Mouse (Mus musculus): ENCODE measurements around the gene Lyrm1. TPM values are rescaled to one million over a fixed set of nuclear protein-coding genes. Genes with fewer than 3 reads are reported as not detected.

Lyrm1 gene
- polyA plus RNA-seq, 1 experiment, result 8.9 TPM

- no peak for DNase-seq (ENCODE audit: low spot score)
Measured at GRCm38 (mm10) chr7:119892198-119892597, 3.5 kb upstream of the Lyrm1 start.

- DNase-seq (ENCODE audit: low spot score), result no peak
Measured at GRCm38 (mm10) chr7:119892742-119893141, 2.9 kb upstream of the Lyrm1 start.

GRCm38 (mm10) chr7:119894818-119895544 is 680 bp upstream of the Lyrm1 start:
- no peak for DNase-seq (ENCODE audit: low spot score)

GRCm38 (mm10) chr7:119897521-119898109 is 2.0 kb downstream of the Lyrm1 start:
- DNase-seq (ENCODE audit: low spot score), result no peak

- DNase-seq (ENCODE audit: low spot score), result no peak
Measured at GRCm38 (mm10) chr7:119898247-119898856, 2.7 kb downstream of the Lyrm1 start.

- no peak for DNase-seq (ENCODE audit: low spot score)
Measured at GRCm38 (mm10) chr7:119899386-119900057, 3.9 kb downstream of the Lyrm1 start.

GRCm38 (mm10) chr7:119906523-119907215 is 11.0 kb downstream of the Lyrm1 start:
- DNase-seq (ENCODE audit: low spot score), result no peak

- DNase-seq (ENCODE audit: low spot score), result no peak
Measured at GRCm38 (mm10) chr7:119911727-119912126, 16.1 kb downstream of the Lyrm1 start.

- no peak for DNase-seq (ENCODE audit: low spot score)
Measured at GRCm38 (mm10) chr7:119920457-119920856, 24.8 kb downstream of the Lyrm1 start.

- no peak for DNase-seq (ENCODE audit: low spot score)
Measured at GRCm38 (mm10) chr7:119921054-119921453, 25.4 kb downstream of the Lyrm1 start.

- DNase-seq (ENCODE audit: low spot score), result no peak
Measured at GRCm38 (mm10) chr7:119928783-119929440, 33.3 kb downstream of the Lyrm1 start.

GRCm38 (mm10) chr7:119936321-119936720 is 40.7 kb downstream of the Lyrm1 start:
- DNase-seq (ENCODE audit: low spot score), result no peak

GRCm38 (mm10) chr7:119937036-119937435 is 41.4 kb downstream of the Lyrm1 start:
- no peak for DNase-seq (ENCODE audit: low spot score)

- DNase-seq (ENCODE audit: low spot score), result no peak
Measured at GRCm38 (mm10) chr7:119941569-119941968, 45.9 kb downstream of the Lyrm1 start.

GRCm38 (mm10) chr7:119954047-119954446 is 58.4 kb downstream of the Lyrm1 start:
- DNase-seq (ENCODE audit: low spot score), result no peak

GRCm38 (mm10) chr7:119957421-119957820 is 61.8 kb downstream of the Lyrm1 start:
- DNase-seq (ENCODE audit: low spot score), result no peak

- no peak for DNase-seq (ENCODE audit: low spot score)
Measured at GRCm38 (mm10) chr7:119959091-119959490, 63.4 kb downstream of the Lyrm1 start.

GRCm38 (mm10) chr7:119959491-119959890 is 63.8 kb downstream of the Lyrm1 start:
- no peak for DNase-seq (ENCODE audit: low spot score)

GRCm38 (mm10) chr7:119960006-119960405 is 64.3 kb downstream of the Lyrm1 start:
- no peak for DNase-seq (ENCODE audit: low spot score)

- DNase-seq (ENCODE audit: low spot score), result no peak
Measured at GRCm38 (mm10) chr7:119960546-119960945, 64.9 kb downstream of the Lyrm1 start.

- DNase-seq (ENCODE audit: low spot score), result no peak
Measured at GRCm38 (mm10) chr7:119961107-119961506, 65.4 kb downstream of the Lyrm1 start.
